Mouse (Mus musculus) intestine, embryonic 16.5 days (tissue): ENCODE results near the gene Selplg. TPM values are rescaled to one million over a fixed set of nuclear protein-coding genes. Genes with fewer than 3 reads are reported as not detected.

Source experiments
- ATAC-seq: fragments of 200-750 bp; cut with Nextera tagmentation; 2 replicates; pipeline ENCODE4 v1.8.0; 2017; ENCODE audit warnings: moderate TSS enrichment, moderate library complexity
- H3K27ac ChIP-seq: fragments of 300-500 bp; sonication (generic); 2 replicates; pipeline ENCODE4 v1.5.1; 2014; ENCODE audit warnings: mild to moderate bottlenecking, low read length
- H3K27me3 ChIP-seq: fragments of 300-500 bp; sonication (generic); replicated peaks from 2 replicates; pipeline ENCODE4 v1.6.1; 2014; ENCODE audit warnings: low read length, control low read depth, mixed read lengths; ENCODE audit not compliant: control insufficient read depth, insufficient read depth
- H3K36me3 ChIP-seq: fragments of 300-500 bp; sonication (generic); 2 replicates; pipeline ENCODE4 v1.6.1; 2014; ENCODE audit warnings: low read length, control low read depth; ENCODE audit not compliant: control insufficient read depth, insufficient read depth
- H3K4me1 ChIP-seq: fragments of 300-500 bp; sonication (generic); 2 replicates; pipeline ENCODE4 v1.6.1; 2014; ENCODE audit warnings: low read length, control low read depth, mixed read lengths; ENCODE audit not compliant: control insufficient read depth, insufficient read depth
- H3K4me2 ChIP-seq: fragments of 300-500 bp; sonication (generic); 2 replicates; pipeline ENCODE4 v1.6.1; 2014; ENCODE audit warnings: low read depth, low read length, control low read depth
- H3K4me3 ChIP-seq: fragments of 300-500 bp; sonication (generic); 2 replicates; pipeline ENCODE4 v1.5.1; 2014; ENCODE audit warnings: mild to moderate bottlenecking, low read length
- H3K9ac ChIP-seq: fragments of 300-500 bp; sonication (generic); 2 replicates; pipeline ENCODE4 v1.6.1; 2014; ENCODE audit warnings: low read depth, low read length
- H3K9me3 ChIP-seq: fragments of 300-500 bp; sonication (generic); 2 replicates; pipeline ENCODE4 v1.6.1; 2016; ENCODE audit warnings: low read length, control low read depth; ENCODE audit not compliant: control insufficient read depth
- WGBS: fragments of 180-500 bp; shearing (Covaris S2); extraction: QIAGEN DNeasy Blood & Tissue Kit; methylation state at CpG from one replicate; pipeline ENCODE4 v1.1.7; 2014; 5-methylcytosine and 5-hydroxymethylcytosine counted together
- polyA plus RNA-seq: library from polyadenylated mRNA; unstranded; fragments of >200 nt; fragmentation: Nextera tagmentation; extraction: Ambion mirVana; gene quantifications from 2 replicates; pipeline ENCODE4 v1.2.1, GENCODE M21; 2015

Selplg gene
- polyA plus RNA-seq, 1 experiment from 2014 or later: 6.8 TPM

GRCm38 (mm10) chr5:113857631-113858030 is 25.2 kb upstream of the Selplg start:
- Histone ChIP-seq H3K36me3 (peaks cover 9% of the 10 kb centered on the region; the same call in 1 of the 2 replicates), H3K27ac (peak overlapping the region; percentile 39; the same call in 1 of the 2 replicates), H3K9me3 (no peaks in the 10 kb centered on the region), H3K27me3 (no peaks in the 10 kb centered on the region), H3K9ac (no peak overlapping the region), H3K4me1 (peaks cover 38% of the 10 kb centered on the region), H3K4me2 (no peak overlapping the region), H3K4me3 (no peak overlapping the region)
- no peak for ATAC-seq
- 59% methylated on average over 8 of the region's 8 CpGs for WGBS

- no peak for ATAC-seq
- H3K27ac ChIP-seq: no peak overlapping the region
- H3K4me3 ChIP-seq: no peak overlapping the region
Observed at GRCm38 (mm10) chr5:113856631-113857030, 24.2 kb upstream of the Selplg start.

GRCm38 (mm10) chr5:113855696-113856095 is 23.3 kb upstream of the Selplg start:
- Histone ChIP-seq H3K4me2 (no peak overlapping the region), H3K4me1 (peaks cover 38% of the 10 kb centered on the region), H3K36me3 (peaks cover 6% of the 10 kb centered on the region), H3K27me3 (no peaks in the 10 kb centered on the region), H3K9me3 (no peaks in the 10 kb centered on the region), H3K4me3 (no peak overlapping the region), H3K9ac (no peak overlapping the region; the same call in 1 of the 2 replicates), H3K27ac (peak overlapping the region; percentile 39)
- no peak for ATAC-seq
- WGBS: 40% methylated on average over 3 of the region's 3 CpGs

More at GRCm38 (mm10) chr5:113856631-113857030, 24.2 kb upstream of the Selplg start:
- H3K36me3 ChIP-seq: peaks cover 7% of the 10 kb centered on the region; the same call in 1 of the 2 replicates
- WGBS: 75% methylated on average over 7 of the region's 7 CpGs
- no peak overlapping the region for H3K9ac ChIP-seq
- no peaks in the 10 kb centered on the region for H3K9me3 ChIP-seq
- H3K27me3 ChIP-seq: no peaks in the 10 kb centered on the region
- peaks cover 38% of the 10 kb centered on the region for H3K4me1 ChIP-seq
- no peak overlapping the region for H3K4me2 ChIP-seq

- Histone ChIP-seq H3K4me1 (peaks cover 38% of the 10 kb centered on the region), H3K9me3 (no peaks in the 10 kb centered on the region), H3K27ac (peak overlapping the region; percentile 39; the same call in 1 of the 2 replicates), H3K9ac (no peak overlapping the region), H3K36me3 (peaks cover 11% of the 10 kb centered on the region), H3K4me2 (no peak overlapping the region), H3K27me3 (no peaks in the 10 kb centered on the region), H3K4me3 (no peak overlapping the region)
- no peak; the same call in 1 of the 2 replicates for ATAC-seq
- 92% methylated on average over 10 of the region's 10 CpGs for WGBS
Observed at GRCm38 (mm10) chr5:113855117-113855516, 22.7 kb upstream of the Selplg start.

GRCm38 (mm10) chr5:113854494-113854893 is 22.1 kb upstream of the Selplg start:
- H3K36me3 ChIP-seq: peaks cover 17% of the 10 kb centered on the region
- H3K4me3 ChIP-seq: no peak overlapping the region
- no peaks in the 10 kb centered on the region for H3K9me3 ChIP-seq
- 36% methylated on average over 14 of the region's 14 CpGs for WGBS
- H3K27ac ChIP-seq: no peak overlapping the region
- no peak overlapping the region for H3K4me2 ChIP-seq
- H3K4me1 ChIP-seq: peaks cover 36% of the 10 kb centered on the region
- H3K27me3 ChIP-seq: no peaks in the 10 kb centered on the region
- no peak overlapping the region for H3K9ac ChIP-seq
- ATAC-seq: peak; percentile 54; the same call in 1 of the 2 replicates

GRCm38 (mm10) chr5:113853541-113853940 is 21.1 kb upstream of the Selplg start:
- H3K9ac ChIP-seq: no peak overlapping the region
- H3K4me2 ChIP-seq: no peak overlapping the region
- H3K9me3 ChIP-seq: no peaks in the 10 kb centered on the region
- no peak for ATAC-seq
- no peaks in the 10 kb centered on the region for H3K27me3 ChIP-seq
- WGBS: 79% methylated on average over 10 of the region's 10 CpGs
- peaks cover 21% of the 10 kb centered on the region for H3K36me3 ChIP-seq
- no peak overlapping the region for H3K4me3 ChIP-seq
- peak overlapping the region; percentile 59 for H3K27ac ChIP-seq
- H3K4me1 ChIP-seq: peaks cover 27% of the 10 kb centered on the region

GRCm38 (mm10) chr5:113852463-113852862 is 20.0 kb upstream of the Selplg start:
- WGBS: 81% methylated on average over 7 of the region's 7 CpGs
- Histone ChIP-seq H3K27ac (no peak overlapping the region), H3K27me3 (no peaks in the 10 kb centered on the region), H3K36me3 (peaks cover 23% of the 10 kb centered on the region), H3K4me1 (peaks cover 17% of the 10 kb centered on the region), H3K9me3 (no peaks in the 10 kb centered on the region), H3K4me3 (no peak overlapping the region), H3K4me2 (no peak overlapping the region), H3K9ac (no peak overlapping the region)
- ATAC-seq: no peak

- H3K9me3 ChIP-seq: no peaks in the 10 kb centered on the region
- no peak overlapping the region for H3K4me2 ChIP-seq
- 76% methylated on average over 8 of the region's 8 CpGs for WGBS
- ATAC-seq: no peak
- H3K36me3 ChIP-seq: peaks cover 37% of the 10 kb centered on the region
- H3K9ac ChIP-seq: no peak overlapping the region
- no peak overlapping the region for H3K27ac ChIP-seq
- peaks cover 2% of the 10 kb centered on the region for H3K4me1 ChIP-seq
- no peaks in the 10 kb centered on the region for H3K27me3 ChIP-seq
- no peak overlapping the region for H3K4me3 ChIP-seq
Observed at GRCm38 (mm10) chr5:113850680-113851230, 18.3 kb upstream of the Selplg start.

- Histone ChIP-seq H3K4me2 (no peak overlapping the region), H3K4me3 (no peak overlapping the region), H3K9ac (no peak overlapping the region), H3K27me3 (no peaks in the 10 kb centered on the region), H3K9me3 (no peaks in the 10 kb centered on the region), H3K36me3 (peaks cover 48% of the 10 kb centered on the region), H3K4me1 (peaks cover 3% of the 10 kb centered on the region; the same call in 1 of the 2 replicates), H3K27ac (no peak overlapping the region)
- ATAC-seq: no peak
- 84% methylated on average over 9 of the region's 9 CpGs for WGBS
Observed at GRCm38 (mm10) chr5:113847636-113848035, 15.2 kb upstream of the Selplg start.

- WGBS: 93% methylated on average over 8 of the region's 8 CpGs
- Histone ChIP-seq H3K4me2 (no peak overlapping the region), H3K27ac (no peak overlapping the region), H3K9me3 (no peaks in the 10 kb centered on the region), H3K27me3 (no peaks in the 10 kb centered on the region), H3K9ac (no peak overlapping the region), H3K4me1 (peaks cover 5% of the 10 kb centered on the region; the same call in 1 of the 2 replicates), H3K4me3 (no peak overlapping the region), H3K36me3 (peaks cover 50% of the 10 kb centered on the region)
- ATAC-seq: peak; percentile 54; the same call in 1 of the 2 replicates
Observed at GRCm38 (mm10) chr5:113846656-113847055, 14.2 kb upstream of the Selplg start.
